Comparison of ENCODE assay signal across 32 mouse cellular contexts in genomic region chr19:21761676-21762075, GRCm38 (mm10).
"Had no signal": no experiment of that assay in that cellular context is flagged by ENCODE, and none has a peak within 500 bp of the region (broad histone marks: within the 10 kb centered on the region; RNA-seq: fewer than 3 reads in every experiment).

No protein-coding gene starts in this region.

- ATAC-seq: liver, embryonic 12.5 days; liver, postnatal 0 days; lung, postnatal 0 days; midbrain, embryonic 13.5 days; midbrain, embryonic 15.5 days; midbrain, embryonic 16.5 days had no signal

- DNase-seq: left cerebral cortex, postnatal 4 days; liver; liver, embryonic 13.5 days; liver, postnatal 0 days; lung, adult 18-20 months; lung, adult 2 months; lung, embryonic 14.5 days; lung, postnatal 10 days; lung, postnatal 14 days; lung, postnatal 36 days; lung, postnatal 4 days; midbrain, embryonic 14.5 days had no signal

- H3K4me3 ChIP-seq: limb, embryonic 12.5 days; limb, embryonic 13.5 days; limb, embryonic 15.5 days; liver, embryonic 12.5 days; liver, embryonic 13.5 days; liver, embryonic 15.5 days; lung, embryonic 15.5 days; megakaryocyte, embryonic 14.5 days; midbrain, embryonic 10.5 days; midbrain, embryonic 12.5 days; midbrain, embryonic 13.5 days; midbrain, embryonic 15.5 days; myocyte; neural tube, embryonic 12.5 days; neural tube, embryonic 13.5 days had no signal

- H3K4me2 ChIP-seq: limb, embryonic 12.5 days; limb, embryonic 13.5 days; limb, embryonic 15.5 days; liver, embryonic 11.5 days; liver, embryonic 12.5 days; liver, embryonic 13.5 days; liver, embryonic 15.5 days; lung, embryonic 14.5 days; lung, embryonic 15.5 days; midbrain, embryonic 11.5 days; midbrain, embryonic 12.5 days; midbrain, embryonic 13.5 days; midbrain, embryonic 15.5 days; neural tube, embryonic 12.5 days; neural tube, embryonic 13.5 days had no signal

- H3K9me3 ChIP-seq: limb, embryonic 12.5 days; limb, embryonic 13.5 days; limb, embryonic 15.5 days; liver, embryonic 12.5 days; liver, embryonic 13.5 days; liver, embryonic 15.5 days; lung, embryonic 15.5 days; midbrain, embryonic 10.5 days; midbrain, embryonic 12.5 days; midbrain, embryonic 13.5 days; midbrain, embryonic 15.5 days; neural tube, embryonic 12.5 days; neural tube, embryonic 13.5 days had no signal

- H3K9ac ChIP-seq: limb, embryonic 12.5 days; limb, embryonic 13.5 days; limb, embryonic 15.5 days; liver, embryonic 12.5 days; liver, embryonic 13.5 days; liver, embryonic 14.5 days; liver, embryonic 15.5 days; liver, postnatal 0 days; lung, embryonic 14.5 days; lung, embryonic 15.5 days; midbrain, embryonic 12.5 days; midbrain, embryonic 13.5 days; midbrain, embryonic 15.5 days; neural tube, embryonic 12.5 days; neural tube, embryonic 13.5 days had no signal

- H3K27me3 ChIP-seq: limb, embryonic 12.5 days; limb, embryonic 13.5 days; limb, embryonic 15.5 days; liver, embryonic 12.5 days; liver, embryonic 13.5 days; liver, embryonic 15.5 days; lung, embryonic 15.5 days; midbrain, embryonic 12.5 days; midbrain, embryonic 13.5 days; midbrain, embryonic 15.5 days; neural tube, embryonic 12.5 days; neural tube, embryonic 13.5 days had no signal

- H3K36me3 ChIP-seq: limb, embryonic 12.5 days; limb, embryonic 13.5 days; limb, embryonic 15.5 days; liver, embryonic 12.5 days; liver, embryonic 13.5 days; liver, embryonic 15.5 days; lung, embryonic 15.5 days; midbrain, embryonic 10.5 days; midbrain, embryonic 12.5 days; midbrain, embryonic 13.5 days; midbrain, embryonic 15.5 days; neural tube, embryonic 12.5 days; neural tube, embryonic 13.5 days had no signal

- H3K27ac ChIP-seq: limb, embryonic 12.5 days; limb, embryonic 13.5 days; limb, embryonic 15.5 days; liver, embryonic 12.5 days; liver, embryonic 13.5 days; liver, embryonic 14.5 days; liver, embryonic 15.5 days; lung, embryonic 15.5 days; macrophage; midbrain, embryonic 10.5 days; midbrain, embryonic 12.5 days; midbrain, embryonic 13.5 days; midbrain, embryonic 15.5 days; neural tube, embryonic 12.5 days; neural tube, embryonic 13.5 days had no signal

- H3K4me1 ChIP-seq: limb, embryonic 15.5 days; liver, embryonic 12.5 days; liver, embryonic 13.5 days; liver, embryonic 15.5 days; lung, embryonic 15.5 days; midbrain, embryonic 10.5 days; midbrain, embryonic 12.5 days; midbrain, embryonic 13.5 days; midbrain, embryonic 15.5 days; neural tube, embryonic 12.5 days; neural tube, embryonic 13.5 days had no signal
